Mouse (Mus musculus) cortical plate, adult 2 months (tissue): ENCODE data around the gene Phkb.

ENCODE experiments used
- CTCF ChIP-seq: fragments of 200-500 bp; IDR thresholded peaks from 2 replicates; pipeline ENCODE4 v1.5.1; 2011; ENCODE audit warnings: mild to moderate bottlenecking, control low read depth, low read length; ENCODE audit not compliant: insufficient read depth; ENCODE audit errors: extremely low read depth
- POLR2A ChIP-seq: fragments of 200-500 bp; IDR thresholded peaks from 2 replicates; pipeline ENCODE4 v1.6.1; 2011; ENCODE audit warnings: mild to moderate bottlenecking, low read length, control low read depth; ENCODE audit not compliant: insufficient read depth; ENCODE audit errors: extremely low read depth

DNA sequence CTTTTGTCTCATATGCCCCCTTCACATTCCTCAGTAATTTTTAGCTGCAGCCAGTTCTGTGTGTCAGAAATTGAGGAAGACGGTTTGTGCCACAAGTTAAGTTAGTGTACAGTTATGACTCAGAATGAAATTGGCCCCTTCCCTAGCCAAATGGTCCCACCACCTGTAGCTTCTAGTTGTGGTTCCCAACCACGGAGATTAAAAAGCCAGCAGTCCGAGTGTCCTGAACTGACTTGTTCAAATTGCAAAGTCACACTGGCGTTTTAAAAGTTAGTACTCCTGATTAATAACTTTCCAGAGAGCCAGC is 683 bp downstream of the Phkb start:
- TF ChIP-seq CTCF (no peak), POLR2A (no peak)
